Mouse (Mus musculus) right cerebral cortex, postnatal 25 days (tissue): Measurements from ENCODE around the gene Gm6268.

Experiments used
- DNase-seq: peaks from one replicate; pipeline ENCODE4 v3.0.0; 2022

Gm6268 gene

GRCm38 (mm10) chrX:36400980-36401379, at the start of gene Gm6268:
Gene Gm6268, plus strand, starts transcription at chrX:36401280.
- no peak for DNase-seq

GRCm38 (mm10) chrX:36352446-36352845, 48.6 kb upstream of the Gm6268 start:
- no peak for DNase-seq

- no peak for DNase-seq
Observed at GRCm38 (mm10) chrX:36385340-36385739, 15.7 kb upstream of the Gm6268 start.

GRCm38 (mm10) chrX:36389971-36390370, 11.1 kb upstream of the Gm6268 start:
- DNase-seq = peak; percentile 39

- DNase-seq = no peak
Observed at GRCm38 (mm10) chrX:36390503-36390902, 10.6 kb upstream of the Gm6268 start.

- DNase-seq = peak; percentile 24
Observed at GRCm38 (mm10) chrX:36392672-36393071, 8.4 kb upstream of the Gm6268 start.

- DNase-seq = no peak
Observed at GRCm38 (mm10) chrX:36393279-36393678, 7.8 kb upstream of the Gm6268 start.

GRCm38 (mm10) chrX:36402316-36402715, 1.2 kb downstream of the Gm6268 start:
- DNase-seq = no peak

- no peak for DNase-seq
Observed at GRCm38 (mm10) chrX:36419153-36419552, 18.1 kb downstream of the Gm6268 start.

GRCm38 (mm10) chrX:36434993-36435392, 33.9 kb downstream of the Gm6268 start:
- DNase-seq = no peak

GRCm38 (mm10) chrX:36437932-36438331, 36.9 kb downstream of the Gm6268 start:
- no peak for DNase-seq
